Comparison of ENCODE assay signal across 16 mouse cellular contexts in the genomic region with DNA sequence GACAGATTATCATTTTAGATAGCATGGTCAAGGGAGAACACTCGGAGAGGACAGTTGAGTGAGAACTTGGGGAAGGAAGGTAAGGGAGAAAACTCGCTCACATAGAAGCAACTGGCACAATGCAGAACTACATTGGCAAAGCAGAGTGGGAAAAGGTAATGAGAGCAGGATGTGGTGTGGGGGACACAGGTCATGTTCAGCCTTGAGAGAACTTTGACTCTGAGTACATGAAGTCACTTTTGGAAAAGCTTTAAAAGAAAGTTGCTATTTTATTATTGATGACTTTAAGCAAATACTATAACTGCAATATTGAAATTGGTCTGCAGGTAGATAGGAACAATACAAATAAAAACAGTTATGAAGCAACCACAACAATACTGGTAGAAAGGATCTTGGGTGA.
"Had no signal": no experiment of that assay in that cellular context is flagged by ENCODE, and none has a peak within 500 bp of the region (broad histone marks: within the 10 kb centered on the region; RNA-seq: fewer than 3 reads in every experiment).

No protein-coding gene starts in this region.

- H3K36me3 ChIP-seq: neural tube, embryonic 13.5 days; neural tube, embryonic 15.5 days; stomach, embryonic 15.5 days had no signal

- H3K27me3 ChIP-seq: neural tube, embryonic 13.5 days; neural tube, embryonic 15.5 days; stomach, embryonic 15.5 days had no signal

- H3K4me1 ChIP-seq: neural tube, embryonic 13.5 days; neural tube, embryonic 15.5 days; stomach, embryonic 15.5 days had no signal

- H3K27ac ChIP-seq: neural tube, embryonic 13.5 days; neural tube, embryonic 15.5 days; stomach, embryonic 15.5 days; stomach, postnatal 0 days had no signal

- H3K9ac ChIP-seq: neural tube, embryonic 13.5 days; neural tube, embryonic 15.5 days; stomach, embryonic 15.5 days had no signal

- H3K4me3 ChIP-seq: neural tube, embryonic 13.5 days; neural tube, embryonic 15.5 days; stomach, embryonic 15.5 days had no signal

- DNase-seq: retina, postnatal 1 day; right cerebral cortex, adult 18-20 months; right cerebral cortex, postnatal 14 days; right cerebral cortex, postnatal 25 days; right cerebral cortex, postnatal 4 days; spleen, adult 18-20 months; thymus, adult 18-20 months; thymus, adult 2 months; thymus, postnatal 14 days; thymus, postnatal 25 days; thymus, postnatal 36 days; thymus, postnatal 4 days had no signal
